Mouse (Mus musculus): ENCODE measurements around the gene Atp6v0e2. TPM values are rescaled to one million over a fixed set of nuclear protein-coding genes. Genes with fewer than 3 reads are reported as not detected.

The Atp6v0e2 gene
- 1.1 and 1.2 TPM in 2 replicates for polyA plus RNA-seq (2015; fragmentation: Nextera tagmentation; extraction: Ambion mirVana)

DNA sequence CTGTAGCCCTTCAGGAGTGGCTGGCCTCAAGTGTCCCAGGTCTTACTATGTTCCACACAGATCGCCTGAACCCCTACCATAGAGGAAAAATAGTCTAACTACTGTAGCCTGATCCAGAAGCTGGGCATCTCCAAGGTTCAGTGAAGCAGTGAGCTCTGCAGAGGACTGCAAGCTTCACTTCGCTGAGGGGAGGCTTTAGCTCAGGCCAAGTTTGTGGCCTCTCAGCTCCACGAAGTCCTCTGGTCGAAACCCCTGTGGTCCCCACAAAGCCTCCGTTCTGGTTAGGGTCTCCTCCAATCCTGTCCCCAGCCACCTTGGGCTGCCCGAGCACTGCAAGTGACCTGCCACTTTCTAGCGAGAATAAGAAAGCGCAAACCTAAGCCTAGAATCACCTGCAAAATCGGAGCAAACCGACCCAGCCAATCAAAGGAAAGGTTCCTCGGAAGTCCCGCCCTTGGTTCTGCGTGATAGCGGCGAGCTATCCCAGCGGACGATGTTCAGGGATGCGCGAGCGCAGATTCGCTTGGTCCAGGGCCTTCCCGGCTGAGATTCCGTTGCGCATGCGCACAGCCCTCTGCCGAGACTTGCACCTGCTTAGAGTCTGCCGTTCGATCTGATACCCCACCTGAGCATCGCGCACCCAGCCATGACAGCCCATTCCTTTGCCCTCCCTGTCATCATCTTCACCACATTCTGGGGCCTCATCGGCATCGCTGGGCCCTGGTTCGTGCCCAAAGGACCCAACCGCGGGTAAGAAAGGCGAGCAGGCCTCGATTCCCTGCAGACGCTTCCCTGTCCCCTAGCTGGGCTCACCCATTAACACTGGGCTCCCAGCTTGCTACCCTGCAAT is at the start of gene Atp6v0e2:
Gene Atp6v0e2 (plus strand): TSS at position 511 of the 850 bp plus-strand sequence.
- H3K9me3 ChIP-seq (ENCODE audit: low read length), result no peaks in the 10 kb centered on the region
- no peak within 1 kb of the TSS for H3K9ac ChIP-seq (replicated peaks)
- TF ChIP-seq EP300 (IDR thresholded peaks at IDR 0.05; ENCODE audit: low read depth) (no peak), CTCF (IDR thresholded peaks at IDR 0.05; ENCODE audit: low read depth) (no peak)
- H3K4me1 ChIP-seq (ENCODE audit: insufficient read depth), result peaks cover 3% of the 10 kb centered on the region; the same call in 1 of the 2 replicates
- H3K27ac ChIP-seq (ENCODE audit: low read depth), result no peak within 1 kb of the TSS
- H3K4me3 ChIP-seq (ENCODE audit: low read depth, low read length), result no peak within 1 kb of the TSS; the same call in 1 of the 2 replicates
- 16% methylated on average over 37 of the region's 38 CpGs for WGBS (ENCODE audit: insufficient replicate concordance)
- ATAC-seq (peak; percentile 71), DNase-seq (peak; percentile 64)
- peak within 1 kb of the TSS; percentile 54 for H3K4me2 ChIP-seq (ENCODE audit: low read depth, low read length)
- H3K36me3 ChIP-seq (replicated peaks; ENCODE audit: insufficient read depth, low read length), result no peaks in the 10 kb centered on the region
- no peaks in the 10 kb centered on the region for H3K27me3 ChIP-seq (ENCODE audit: insufficient read depth, low read length)

DNA sequence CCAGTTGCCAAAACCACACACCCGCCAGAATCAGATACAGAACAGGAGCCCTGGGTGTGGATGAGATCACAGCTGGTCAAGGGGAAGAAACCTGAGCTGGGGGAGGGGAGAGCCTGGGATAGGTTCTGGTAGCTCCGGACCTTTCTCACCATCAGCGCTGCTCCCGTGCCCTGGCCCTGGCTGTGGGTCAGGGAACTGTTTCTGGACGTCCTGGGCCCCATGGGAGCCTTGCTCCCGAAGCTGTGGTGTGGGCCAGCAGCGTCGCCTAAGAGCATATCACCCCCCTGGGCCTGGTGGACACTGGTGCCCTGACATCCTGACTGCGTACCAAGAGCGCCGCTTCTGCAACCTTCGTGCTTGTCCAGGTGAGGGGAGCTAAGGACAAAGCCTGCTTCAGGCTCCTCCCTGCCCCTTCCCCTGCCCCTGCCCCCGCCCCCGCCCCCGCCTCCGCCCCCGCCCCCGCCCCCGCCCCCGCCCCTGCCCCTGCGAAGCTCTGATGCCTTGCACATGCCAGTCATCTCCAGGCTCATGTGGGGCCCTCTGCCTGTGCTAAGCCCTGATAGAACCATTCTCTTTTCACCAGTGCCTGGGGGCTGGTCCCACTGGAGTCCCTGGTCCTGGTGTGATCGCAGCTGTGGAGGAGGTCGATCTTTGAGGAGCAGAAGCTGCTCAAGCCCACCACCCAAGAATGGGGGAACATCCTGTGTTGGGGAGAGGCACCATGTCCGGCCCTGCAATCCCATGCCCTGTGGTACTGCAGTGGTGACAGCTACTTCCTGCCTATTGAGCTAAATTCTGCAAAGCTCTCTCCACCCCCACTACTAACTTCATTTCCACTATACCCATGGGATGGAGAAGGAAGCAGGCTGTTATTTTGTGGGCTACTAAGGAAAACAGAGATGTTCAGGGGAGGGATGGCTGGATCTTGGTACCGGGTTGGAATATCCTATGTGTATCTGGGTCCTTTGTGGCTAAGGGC is 49.4 kb upstream of the Atp6v0e2 start:
- Histone ChIP-seq H3K27ac (ENCODE audit: low read depth) (no peak overlapping the region), H3K9ac (replicated peaks) (no peak overlapping the region), H3K36me3 (replicated peaks; ENCODE audit: insufficient read depth, low read length) (no peaks in the 10 kb centered on the region), H3K27me3 (ENCODE audit: insufficient read depth, low read length) (no peaks in the 10 kb centered on the region), H3K4me1 (ENCODE audit: insufficient read depth) (no peaks in the 10 kb centered on the region), H3K9me3 (ENCODE audit: low read length) (no peaks in the 10 kb centered on the region), H3K4me3 (ENCODE audit: low read depth, low read length) (no peak overlapping the region), H3K4me2 (ENCODE audit: low read depth, low read length) (0 out of 2 replicates have a peak overlapping the region, but pooled peaks have one; percentile 26)
- ATAC-seq, result no peak
- WGBS (ENCODE audit: insufficient replicate concordance), result 11% methylated on average over 14 of the region's 25 CpGs
- no peak for TF ChIP-seq EP300 (IDR thresholded peaks at IDR 0.05; ENCODE audit: low read depth)
- no peak for TF ChIP-seq CTCF (IDR thresholded peaks at IDR 0.05; ENCODE audit: low read depth)
- no peak for DNase-seq

DNA sequence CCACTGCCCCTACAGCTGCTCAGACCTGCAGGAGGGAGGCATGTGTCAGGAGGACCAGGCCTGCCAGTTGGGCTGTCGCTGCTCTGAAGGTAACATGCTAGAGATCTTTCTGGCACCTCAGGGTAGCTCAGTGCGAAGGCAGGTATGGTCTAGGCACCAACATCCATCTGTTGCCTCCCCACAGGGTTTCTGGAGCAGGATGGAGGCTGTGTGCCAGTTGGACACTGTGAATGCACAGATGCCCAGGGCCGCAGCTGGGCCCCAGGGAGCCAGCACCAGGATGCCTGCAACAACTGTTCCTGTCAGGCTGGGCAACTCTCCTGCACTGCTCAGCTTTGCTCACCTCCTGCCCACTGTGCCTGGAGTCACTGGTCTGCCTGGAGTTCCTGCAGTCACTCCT is 47.7 kb upstream of the Atp6v0e2 start:
- no peak for ATAC-seq
- no peaks in the 10 kb centered on the region for H3K27me3 ChIP-seq (ENCODE audit: insufficient read depth, low read length)
- no peak for TF ChIP-seq EP300 (IDR thresholded peaks at IDR 0.05; ENCODE audit: low read depth)
- no peak for TF ChIP-seq CTCF (IDR thresholded peaks at IDR 0.05; ENCODE audit: low read depth)

DNA sequence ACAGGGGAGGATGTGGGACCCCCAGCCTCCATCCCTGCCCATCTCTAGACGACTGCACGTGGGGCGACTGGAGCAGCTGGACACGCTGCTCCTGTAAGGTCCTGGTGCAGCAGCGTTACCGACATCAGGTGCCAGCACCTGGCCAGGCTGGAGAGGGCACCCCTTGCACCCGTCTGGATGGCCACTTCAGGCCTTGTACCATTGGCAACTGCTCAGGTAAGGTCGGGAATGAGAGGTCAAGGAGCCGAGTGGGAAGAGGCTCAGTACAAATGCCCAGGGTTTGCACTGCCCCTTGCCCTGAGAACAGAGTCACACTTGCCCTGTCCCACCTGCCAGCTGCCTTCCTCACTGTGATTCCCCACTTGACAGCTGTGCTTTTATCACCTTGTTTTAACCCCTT is 46.1 kb upstream of the Atp6v0e2 start:
- H3K4me1 ChIP-seq (ENCODE audit: insufficient read depth), result no peaks in the 10 kb centered on the region
- no peaks in the 10 kb centered on the region for H3K9me3 ChIP-seq (ENCODE audit: low read length)
- no peak for ATAC-seq
- no peak overlapping the region for H3K4me2 ChIP-seq (ENCODE audit: low read depth, low read length)
- H3K27ac ChIP-seq (ENCODE audit: low read depth), result no peak overlapping the region
- H3K36me3 ChIP-seq (replicated peaks; ENCODE audit: insufficient read depth, low read length), result no peaks in the 10 kb centered on the region
- no peak overlapping the region for H3K4me3 ChIP-seq (ENCODE audit: low read depth, low read length)
- no peak for DNase-seq
- 51% methylated on average over 9 of the region's 9 CpGs for WGBS (ENCODE audit: insufficient replicate concordance)
- TF ChIP-seq EP300 (IDR thresholded peaks at IDR 0.05; ENCODE audit: low read depth) (no peak), CTCF (IDR thresholded peaks at IDR 0.05; ENCODE audit: low read depth) (no peak)
- H3K27me3 ChIP-seq (ENCODE audit: insufficient read depth, low read length), result no peaks in the 10 kb centered on the region
- H3K9ac ChIP-seq (replicated peaks), result no peak overlapping the region

More for the DNA sequence above, 47.7 kb upstream of the Atp6v0e2 start:
- Histone ChIP-seq H3K36me3 (replicated peaks; ENCODE audit: insufficient read depth, low read length) (no peaks in the 10 kb centered on the region), H3K9me3 (ENCODE audit: low read length) (no peaks in the 10 kb centered on the region), H3K4me1 (ENCODE audit: insufficient read depth) (no peaks in the 10 kb centered on the region), H3K4me2 (ENCODE audit: low read depth, low read length) (no peak overlapping the region), H3K27ac (ENCODE audit: low read depth) (no peak overlapping the region), H3K9ac (replicated peaks) (no peak overlapping the region), H3K4me3 (ENCODE audit: low read depth, low read length) (no peak overlapping the region)
- DNase-seq, result no peak
- WGBS (ENCODE audit: insufficient replicate concordance), result 84% methylated on average over 3 of the region's 3 CpGs

DNA sequence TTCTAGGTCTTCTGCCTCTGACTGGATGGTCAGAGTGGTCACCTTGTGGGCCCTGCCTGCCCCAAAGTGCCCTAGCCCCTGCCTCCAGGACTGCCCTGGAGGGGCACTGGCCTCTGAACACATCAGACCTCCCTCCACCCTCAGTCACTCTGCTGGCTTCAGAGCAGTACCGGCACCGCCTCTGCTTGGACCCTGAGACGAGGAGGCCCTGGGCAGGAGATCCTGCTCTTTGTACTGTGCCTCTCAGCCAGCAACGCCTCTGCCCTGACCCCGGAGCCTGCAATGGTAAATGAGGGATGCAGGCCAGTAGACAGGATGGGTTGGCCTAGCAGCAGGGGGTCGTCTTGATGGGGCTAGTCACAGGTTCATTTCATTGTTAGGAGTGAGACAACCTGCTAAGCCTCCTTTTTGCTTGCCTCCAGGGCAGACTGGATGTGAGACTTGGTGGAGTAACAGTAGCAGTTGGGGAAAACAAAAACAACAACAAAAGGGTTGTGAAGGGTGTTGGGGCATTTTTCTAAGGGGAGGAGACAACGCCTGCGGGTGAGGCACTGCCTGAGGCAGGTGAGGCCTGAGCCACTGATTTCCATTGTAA is 44.2 kb upstream of the Atp6v0e2 start:
- Histone ChIP-seq H3K9ac (replicated peaks) (no peak overlapping the region), H3K9me3 (ENCODE audit: low read length) (no peaks in the 10 kb centered on the region), H3K36me3 (replicated peaks; ENCODE audit: insufficient read depth, low read length) (no peaks in the 10 kb centered on the region), H3K4me1 (ENCODE audit: insufficient read depth) (no peaks in the 10 kb centered on the region), H3K4me3 (ENCODE audit: low read depth, low read length) (no peak overlapping the region), H3K27ac (ENCODE audit: low read depth) (no peak overlapping the region), H3K4me2 (ENCODE audit: low read depth, low read length) (no peak overlapping the region), H3K27me3 (ENCODE audit: insufficient read depth, low read length) (no peaks in the 10 kb centered on the region)
- TF ChIP-seq EP300 (IDR thresholded peaks at IDR 0.05; ENCODE audit: low read depth) (no peak), CTCF (IDR thresholded peaks at IDR 0.05; ENCODE audit: low read depth) (no peak)
- ATAC-seq, result no peak
- WGBS (ENCODE audit: insufficient replicate concordance), result 48% methylated on average over 8 of the region's 8 CpGs
- DNase-seq, result no peak
